Mouse (Mus musculus) ES-Bruce4 (cell line): Measurements from ENCODE around the gene Abhd4.

Experiments
- CTCF ChIP-seq: IDR thresholded peaks from one replicate; pipeline ENCODE4 v1.8.1; 2011; ENCODE audit warnings: low read depth, low read length
- EP300 ChIP-seq: IDR thresholded peaks from 2 replicates; pipeline ENCODE4 v1.6.1; 2011; ENCODE audit warnings: low read depth, low read length; ENCODE audit not compliant: insufficient read depth
- POLR2A ChIP-seq: IDR thresholded peaks from one replicate; pipeline ENCODE4 v1.8.1; 2011; ENCODE audit warnings: low read length; ENCODE audit not compliant: insufficient read depth

DNA sequence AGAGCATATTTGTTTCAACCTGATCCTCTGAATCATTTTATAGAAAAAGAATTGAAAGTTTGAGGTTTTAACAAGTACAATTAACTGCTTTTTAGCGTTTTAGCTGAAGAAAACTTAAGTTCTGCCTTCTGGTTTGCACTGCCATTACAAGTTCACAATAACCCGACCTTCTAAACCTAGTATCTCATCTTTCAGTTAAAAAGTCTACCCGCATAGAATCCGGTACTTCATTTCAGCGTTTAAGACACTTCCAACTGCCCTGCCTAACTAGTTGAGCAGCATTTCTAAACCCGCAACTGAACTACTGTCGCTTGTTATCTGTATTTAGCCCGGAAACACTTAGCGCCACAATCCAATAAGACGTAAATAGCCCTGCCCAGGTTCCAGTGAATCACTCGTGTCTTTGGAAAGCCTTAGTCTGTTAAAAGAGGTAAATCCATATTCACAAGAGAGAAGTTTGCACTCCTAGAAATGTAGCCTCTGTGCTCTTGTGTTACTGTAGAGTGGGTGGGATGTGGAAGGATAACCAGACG, 748 bp downstream of the Abhd4 start:
- TF ChIP-seq POLR2A = no peak
- no peak for TF ChIP-seq CTCF
- TF ChIP-seq EP300 = no peak
